Mouse (Mus musculus): ENCODE measurements around the gene Fgb.

Fgb gene

GRCm38 (mm10) chr3:83025475-83026301, 24.0 kb downstream of the Fgb start, which contains the start of gene Fga:
Gene Fga, plus strand, starts transcription at chr3:83026076.
- DNase-seq = peak; percentile 69

DNA sequence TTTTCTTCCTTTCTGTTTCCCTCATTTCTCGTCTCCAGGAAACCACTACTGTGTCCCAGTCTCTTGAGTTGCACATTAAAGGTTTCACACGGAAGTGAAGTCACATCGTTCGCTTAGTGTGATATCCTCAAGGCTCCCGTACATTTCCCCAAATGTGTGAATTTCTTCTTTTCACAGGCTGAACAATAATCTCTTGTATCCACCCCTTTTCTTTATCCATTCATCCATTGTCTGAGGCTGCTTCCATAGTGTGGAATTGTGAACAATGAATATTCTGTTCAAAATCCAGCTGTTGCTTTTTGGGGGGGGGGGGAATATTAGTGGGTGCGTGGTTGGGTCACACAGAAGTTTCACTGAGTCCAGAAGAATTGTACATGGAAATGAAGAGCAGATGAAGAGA, 24.6 kb downstream of the Fgb start:
- DNase-seq = no peak

- DNase-seq = no peak
These were observed 28.5 kb downstream of the Fgb start for GRCm38 (mm10) chr3:83021176-83021575.

DNA sequence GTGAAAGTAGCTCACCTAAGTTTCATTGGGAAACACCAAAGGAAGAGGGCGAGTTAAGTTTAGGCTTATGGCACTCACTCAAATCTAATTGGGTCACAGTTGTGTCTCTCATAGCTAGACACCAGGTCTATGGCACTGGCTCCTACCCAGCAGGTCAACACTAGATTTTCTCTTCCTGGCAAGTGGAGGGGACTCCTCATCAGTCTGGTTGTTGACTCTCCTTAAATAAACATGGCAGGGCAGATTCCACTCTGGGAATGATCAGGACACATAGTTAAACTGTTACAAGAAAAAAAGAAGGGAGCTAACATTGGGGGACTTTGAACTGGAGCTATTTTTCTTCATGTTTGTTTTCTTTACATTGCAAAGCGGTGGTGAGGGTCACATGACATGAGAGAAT, 29.3 kb downstream of the Fgb start:
- DNase-seq = peak; percentile 34

DNA sequence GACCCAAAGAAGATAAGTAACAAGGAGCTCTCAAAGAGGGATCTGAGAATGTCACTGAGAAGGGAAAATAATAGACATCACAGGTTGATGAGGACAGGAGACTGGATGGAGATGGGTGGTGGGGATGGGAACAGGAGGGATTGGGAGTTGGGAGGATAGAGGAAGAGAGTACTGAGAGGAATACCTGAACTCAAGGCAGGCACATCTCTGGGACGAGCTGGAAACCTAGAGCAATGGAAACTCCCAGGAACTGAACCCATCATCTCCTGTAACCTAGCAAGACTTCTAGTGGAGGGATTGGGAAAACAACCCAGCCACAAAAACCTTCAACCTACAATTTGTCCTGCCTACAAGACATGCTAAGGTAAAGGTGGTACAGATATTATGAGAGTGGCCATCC, 33.4 kb downstream of the Fgb start:
- DNase-seq = no peak

GRCm38 (mm10) chr3:83013951-83014350, 35.7 kb downstream of the Fgb start:
- DNase-seq = no peak

DNA sequence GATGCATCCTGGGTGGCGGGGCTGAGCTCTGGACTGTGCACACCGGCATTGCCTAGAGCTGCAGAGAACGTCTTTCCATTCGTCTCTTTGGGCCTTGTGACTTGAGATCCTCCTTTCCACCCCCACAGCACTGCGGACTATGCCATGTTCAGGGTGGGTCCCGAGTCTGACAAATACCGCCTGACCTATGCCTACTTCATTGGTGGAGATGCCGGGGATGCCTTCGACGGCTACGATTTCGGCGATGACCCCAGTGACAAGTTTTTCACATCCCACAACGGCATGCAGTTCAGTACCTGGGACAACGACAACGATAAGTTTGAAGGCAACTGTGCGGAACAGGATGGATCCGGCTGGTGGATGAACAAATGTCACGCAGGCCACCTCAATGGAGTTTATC, 37.0 kb downstream of the Fgb start:
- no peak for DNase-seq

DNA sequence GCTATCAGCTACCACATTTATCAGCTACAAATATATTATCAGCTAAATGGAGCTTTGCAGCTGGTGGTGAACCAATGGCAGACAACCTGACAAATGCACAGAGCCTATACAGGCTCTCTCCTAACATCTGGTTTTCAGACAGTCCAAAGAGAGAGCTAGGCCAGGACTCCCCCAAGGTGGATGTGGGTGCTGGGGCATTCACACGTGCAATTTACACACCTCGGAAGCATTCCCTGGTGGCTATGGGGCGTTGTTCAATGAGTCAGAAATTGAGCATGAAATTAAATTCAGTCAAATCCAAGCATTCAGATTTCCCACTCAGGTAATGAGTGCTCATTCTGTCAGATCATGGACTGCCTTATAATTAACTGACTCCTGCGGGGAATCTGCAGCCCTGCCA, 38.1 kb downstream of the Fgb start:
- DNase-seq = no peak

GRCm38 (mm10) chr3:83011136-83011535, 38.5 kb downstream of the Fgb start:
- no peak for DNase-seq

DNA sequence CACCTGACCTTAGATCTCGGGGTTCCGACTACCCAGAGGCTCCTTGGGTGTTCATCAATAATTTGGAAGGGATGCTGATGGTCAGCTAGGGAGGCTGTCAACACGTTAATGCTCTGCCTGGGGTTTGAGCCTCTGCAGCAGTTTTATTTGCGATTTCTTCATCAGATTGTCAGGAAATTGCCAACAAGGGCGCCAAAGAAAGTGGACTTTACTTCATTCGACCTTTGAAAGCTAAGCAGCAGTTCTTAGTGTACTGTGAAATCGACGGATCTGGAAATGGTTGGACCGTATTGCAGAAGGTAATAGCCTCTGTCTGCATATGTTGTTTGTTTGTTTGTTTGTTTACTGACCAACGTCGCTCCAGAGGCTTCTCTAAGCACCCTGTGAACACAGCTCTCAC, 39.4 kb downstream of the Fgb start:
- DNase-seq = peak; percentile 58

GRCm38 (mm10) chr3:83007557-83007956, 42.1 kb downstream of the Fgb start, which contains the start of gene Fgg:
Gene Fgg, plus strand, starts transcription at chr3:83007724.
- DNase-seq = no peak

DNA sequence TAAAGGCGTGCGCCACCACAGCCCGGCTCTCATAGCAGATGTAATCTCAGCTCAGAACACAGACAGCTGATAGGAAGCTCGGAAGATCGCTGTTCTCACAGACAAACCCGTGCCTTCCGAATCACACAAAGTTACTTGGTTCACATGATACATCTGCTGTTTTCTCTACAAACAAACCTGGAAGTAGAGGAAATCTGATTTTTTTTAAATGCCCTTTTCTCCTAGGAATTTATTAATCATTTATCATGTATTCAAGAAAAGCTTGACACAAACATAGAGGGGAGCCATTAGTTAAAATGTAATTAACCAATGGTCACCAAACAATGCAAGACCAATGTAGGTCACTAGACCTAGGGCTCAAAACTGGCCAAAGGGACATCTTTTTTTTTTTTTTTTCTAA, 44.9 kb downstream of the Fgb start:
- DNase-seq = no peak

DNA sequence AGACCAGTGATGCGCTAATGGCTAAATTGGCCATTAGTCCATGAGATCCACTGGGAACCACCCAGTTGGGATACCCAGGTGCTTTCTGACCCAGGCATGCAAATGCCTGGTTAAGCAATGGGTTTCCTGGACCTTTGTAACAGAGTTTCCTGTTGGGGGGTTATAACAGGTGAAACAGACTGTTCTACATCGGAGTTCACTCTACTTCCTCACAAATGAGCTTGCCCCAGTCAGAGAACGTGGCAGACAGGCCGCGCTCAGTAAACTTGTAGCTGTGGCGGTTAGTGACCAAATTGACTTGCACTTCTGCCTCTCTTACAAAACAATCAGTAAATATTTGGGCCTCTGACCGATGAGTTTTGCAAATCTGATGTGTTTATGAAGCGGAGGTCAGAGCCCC, 46.6 kb downstream of the Fgb start:
- no peak for DNase-seq

DNA sequence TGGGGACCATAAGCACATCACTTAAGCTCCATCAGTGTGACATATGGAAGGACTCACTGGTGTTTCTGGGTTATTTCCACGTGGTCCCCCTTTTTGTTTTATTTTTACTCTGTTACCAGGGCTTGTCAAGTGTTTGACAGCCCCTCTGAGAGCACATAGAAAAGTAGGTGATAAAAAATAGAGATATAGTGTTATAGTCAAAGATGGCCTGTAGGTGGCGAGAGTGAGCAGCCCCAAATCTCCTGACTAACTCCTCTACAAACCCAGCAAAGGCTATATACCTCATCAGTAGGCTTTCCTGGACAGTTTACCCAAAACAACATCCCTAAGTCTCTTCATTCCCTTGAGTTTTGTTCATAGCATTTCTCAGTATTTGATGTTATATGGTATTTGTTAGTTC, 47.5 kb downstream of the Fgb start:
- DNase-seq = no peak

- DNase-seq = no peak
These were observed 49.7 kb downstream of the Fgb start for GRCm38 (mm10) chr3:82999995-83000394.

GRCm38 (mm10) chr3:82998772-82999463, 50.7 kb downstream of the Fgb start:
- no peak for DNase-seq

GRCm38 (mm10) chr3:82996656-82997055, 53.0 kb downstream of the Fgb start:
- DNase-seq = no peak

GRCm38 (mm10) chr3:82995368-82995767, 54.3 kb downstream of the Fgb start:
- DNase-seq = peak; percentile 30

DNA sequence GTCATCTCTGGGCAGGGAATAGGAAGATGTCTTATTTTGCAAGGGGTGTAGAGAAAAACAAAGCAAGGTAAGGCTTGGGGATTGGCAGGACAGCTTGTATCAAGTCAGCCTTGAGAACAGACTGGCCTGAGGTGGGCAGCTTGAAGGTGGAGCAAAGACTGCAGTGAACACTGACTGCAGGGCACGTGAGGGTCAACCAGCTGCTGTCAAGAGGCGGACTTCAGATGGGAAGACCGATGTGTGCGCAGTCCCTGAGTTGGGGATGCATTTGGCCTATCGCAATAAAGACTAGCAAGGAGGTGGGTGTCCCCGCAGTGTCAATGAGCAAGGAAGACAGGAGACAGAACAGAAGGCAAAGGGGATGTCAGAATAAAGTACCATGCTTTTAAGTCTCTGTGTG, 56.7 kb downstream of the Fgb start:
- DNase-seq = no peak

DNA sequence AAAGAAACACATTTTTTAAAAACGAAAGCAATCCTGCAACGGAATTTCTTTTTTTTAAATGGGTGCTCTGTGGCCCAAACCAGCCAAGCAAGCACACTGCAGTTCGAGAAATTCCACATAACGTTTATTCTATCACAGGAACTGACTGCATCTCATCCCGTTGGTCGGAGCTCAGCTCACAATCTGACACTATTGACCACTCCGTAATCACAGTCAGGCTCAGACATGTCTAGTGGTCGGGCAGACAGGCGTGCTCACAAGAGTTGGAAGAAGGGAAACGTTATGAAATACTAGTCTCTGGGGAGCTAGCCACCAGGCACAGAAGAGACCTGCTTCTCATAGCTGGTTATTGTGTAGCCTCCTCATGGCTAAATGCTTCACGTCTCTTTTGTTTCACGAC, 57.7 kb downstream of the Fgb start:
- DNase-seq = no peak

Measured in kidney, adult 11 months (tissue).